Mouse (Mus musculus): ENCODE results near the gene Ptprm. TPM values are rescaled to one million over a fixed set of nuclear protein-coding genes. Genes with fewer than 3 reads are reported as not detected.

Gene Ptprm
- polyA plus RNA-seq, 1 experiment from 2014 or later, result 31.4 TPM

DNA sequence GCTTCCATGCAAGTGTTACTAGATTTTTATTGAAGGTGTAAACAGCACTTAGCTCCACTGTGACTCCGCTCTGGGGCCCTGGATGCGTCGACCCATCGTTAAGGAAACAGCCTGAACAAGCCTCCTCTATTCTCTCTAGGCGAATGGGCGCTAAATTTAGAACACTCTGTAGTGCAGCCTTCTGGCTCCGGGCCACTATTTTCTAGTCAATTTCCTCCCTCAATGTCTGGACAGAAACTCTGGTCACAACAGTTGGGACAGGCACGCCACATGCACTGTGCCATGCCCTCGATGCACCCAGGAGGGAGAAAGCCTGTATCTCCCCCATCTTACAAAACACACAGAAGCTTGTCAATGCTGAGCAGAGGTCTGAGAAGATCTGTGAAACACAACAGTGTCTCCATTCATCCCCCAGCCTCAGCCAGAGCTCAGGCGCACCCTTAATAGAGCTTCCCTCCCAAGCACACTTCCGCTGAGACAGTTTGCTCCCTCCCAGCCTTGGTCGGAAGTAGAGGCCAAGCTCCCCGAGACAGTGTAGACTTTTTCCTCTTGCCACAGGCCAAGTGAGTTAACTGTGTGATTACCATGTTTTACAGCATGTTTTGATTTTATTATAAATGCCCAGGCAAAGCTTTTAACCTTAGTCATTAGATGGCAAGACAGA lies 220.7 kb downstream of the Ptprm start:
- 46% methylated on average over 13 of the region's 13 CpGs for WGBS
- H3K4me2 ChIP-seq (replicated peaks), result no peak overlapping the region
- peaks cover 9% of the 10 kb centered on the region; the same call in 1 of the 2 replicates for H3K4me1 ChIP-seq (replicated peaks; ENCODE audit: control insufficient read depth, insufficient read depth, low read length)
- no peaks in the 10 kb centered on the region for H3K27me3 ChIP-seq (ENCODE audit: control insufficient read depth, insufficient read depth, low read length)
- H3K4me3 ChIP-seq (replicated peaks; ENCODE audit: low read length), result no peak overlapping the region
- ATAC-seq (ENCODE audit: low FRiP score) (peak; percentile 79; the same call in 1 of the 2 replicates), DNase-seq (ENCODE audit: low spot score) (peak; percentile 45)
- no peaks in the 10 kb centered on the region for H3K36me3 ChIP-seq (replicated peaks; ENCODE audit: control insufficient read depth, insufficient read depth)
- H3K27ac ChIP-seq, result peak overlapping the region; percentile 38; the same call in 1 of the 2 replicates
- H3K9me3 ChIP-seq (ENCODE audit: control insufficient read depth, low read length), result no peaks in the 10 kb centered on the region
- H3K9ac ChIP-seq, result no peak overlapping the region

DNA sequence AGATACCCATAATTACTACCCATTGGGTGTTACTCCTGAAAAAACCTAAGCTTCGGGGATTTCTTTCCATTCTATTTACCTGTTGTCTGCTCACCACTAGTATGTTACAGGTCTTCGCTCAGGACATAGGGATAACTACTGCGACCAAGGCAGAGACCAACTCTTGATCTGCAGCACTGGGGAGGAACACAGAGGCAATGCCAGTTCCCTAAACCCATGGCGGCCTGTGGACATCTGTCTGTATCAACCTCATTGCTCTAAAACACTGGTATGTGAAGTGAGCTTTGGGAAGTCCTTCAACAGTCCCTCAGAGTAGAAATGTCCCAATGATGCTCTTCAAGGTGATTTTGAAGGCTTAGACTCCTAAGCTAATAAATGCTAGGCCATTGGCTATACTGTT lies 221.2 kb downstream of the Ptprm start:
- no peak overlapping the region for H3K9ac ChIP-seq
- no peak overlapping the region for H3K4me2 ChIP-seq (replicated peaks)
- peaks cover 9% of the 10 kb centered on the region; the same call in 1 of the 2 replicates for H3K4me1 ChIP-seq (replicated peaks; ENCODE audit: control insufficient read depth, insufficient read depth, low read length)
- no peak overlapping the region for H3K4me3 ChIP-seq (replicated peaks; ENCODE audit: low read length)
- no peaks in the 10 kb centered on the region for H3K36me3 ChIP-seq (replicated peaks; ENCODE audit: control insufficient read depth, insufficient read depth)
- H3K27me3 ChIP-seq (ENCODE audit: control insufficient read depth, insufficient read depth, low read length), result no peaks in the 10 kb centered on the region
- no peak for DNase-seq (ENCODE audit: low spot score)
- no peak for ATAC-seq (ENCODE audit: low FRiP score)
- 98% methylated on average over 4 of the region's 4 CpGs for WGBS
- H3K9me3 ChIP-seq (ENCODE audit: control insufficient read depth, low read length), result no peaks in the 10 kb centered on the region
- H3K27ac ChIP-seq, result no peak overlapping the region

DNA sequence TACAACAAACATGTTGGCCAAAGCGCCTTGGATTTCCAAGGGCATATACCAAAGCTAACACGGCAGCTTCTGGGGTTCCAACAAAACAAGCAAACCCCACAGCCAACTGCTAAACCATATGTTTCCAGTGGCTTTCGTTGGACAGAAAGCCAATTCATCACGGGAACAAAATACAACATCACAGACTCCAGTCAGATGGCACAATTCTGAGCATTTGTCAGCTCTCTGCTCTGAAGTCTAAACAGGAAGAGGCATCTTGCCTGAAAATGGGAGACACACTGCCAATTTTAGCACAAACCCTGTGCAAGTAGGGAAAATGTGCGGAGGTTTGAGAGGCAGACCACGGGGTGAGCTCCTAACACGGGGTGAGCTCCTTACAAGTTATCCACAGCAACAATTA lies 226.7 kb downstream of the Ptprm start:
- DNase-seq (ENCODE audit: low spot score) (no peak), ATAC-seq (ENCODE audit: low FRiP score) (no peak)
- no peak overlapping the region for H3K9ac ChIP-seq
- no peak overlapping the region for H3K27ac ChIP-seq
- no peak overlapping the region for H3K4me2 ChIP-seq (replicated peaks)
- H3K4me1 ChIP-seq (replicated peaks; ENCODE audit: control insufficient read depth, insufficient read depth, low read length), result no peaks in the 10 kb centered on the region
- H3K9me3 ChIP-seq (ENCODE audit: control insufficient read depth, low read length), result no peaks in the 10 kb centered on the region
- WGBS, result 69% methylated on average over 7 of the region's 7 CpGs
- no peak overlapping the region for H3K4me3 ChIP-seq (replicated peaks; ENCODE audit: low read length)
- H3K27me3 ChIP-seq (ENCODE audit: control insufficient read depth, insufficient read depth, low read length), result no peaks in the 10 kb centered on the region
- H3K36me3 ChIP-seq (replicated peaks; ENCODE audit: control insufficient read depth, insufficient read depth), result no peaks in the 10 kb centered on the region

DNA sequence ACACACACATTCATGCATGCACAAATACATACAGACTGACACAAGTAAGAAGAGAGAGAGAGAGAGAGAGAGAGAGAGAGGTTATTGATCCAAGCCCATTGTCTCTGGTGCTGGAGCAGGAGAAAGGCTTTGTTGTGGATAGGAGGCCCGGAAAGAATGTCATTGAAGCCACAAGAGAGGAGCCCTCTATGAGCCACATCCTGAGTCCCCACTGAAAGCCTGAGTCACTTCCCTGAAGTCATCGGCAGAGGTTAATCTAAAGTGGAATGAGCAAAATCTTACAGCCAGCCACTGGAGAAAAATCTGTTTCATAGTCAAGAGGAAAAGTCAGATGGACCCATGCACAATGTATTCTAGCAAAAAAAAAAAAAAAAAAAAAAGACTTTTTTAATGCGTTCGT lies 228.7 kb downstream of the Ptprm start:
- no peak for ATAC-seq (ENCODE audit: low FRiP score)
- Histone ChIP-seq H3K4me2 (replicated peaks) (no peak overlapping the region), H3K27ac (no peak overlapping the region), H3K9ac (no peak overlapping the region), H3K9me3 (ENCODE audit: control insufficient read depth, low read length) (no peaks in the 10 kb centered on the region), H3K4me3 (replicated peaks; ENCODE audit: low read length) (no peak overlapping the region), H3K36me3 (replicated peaks; ENCODE audit: control insufficient read depth, insufficient read depth) (no peaks in the 10 kb centered on the region), H3K4me1 (replicated peaks; ENCODE audit: control insufficient read depth, insufficient read depth, low read length) (no peaks in the 10 kb centered on the region), H3K27me3 (ENCODE audit: control insufficient read depth, insufficient read depth, low read length) (no peaks in the 10 kb centered on the region)
- 60% methylated on average over 4 of the region's 4 CpGs for WGBS
- no peak for DNase-seq (ENCODE audit: low spot score)

DNA sequence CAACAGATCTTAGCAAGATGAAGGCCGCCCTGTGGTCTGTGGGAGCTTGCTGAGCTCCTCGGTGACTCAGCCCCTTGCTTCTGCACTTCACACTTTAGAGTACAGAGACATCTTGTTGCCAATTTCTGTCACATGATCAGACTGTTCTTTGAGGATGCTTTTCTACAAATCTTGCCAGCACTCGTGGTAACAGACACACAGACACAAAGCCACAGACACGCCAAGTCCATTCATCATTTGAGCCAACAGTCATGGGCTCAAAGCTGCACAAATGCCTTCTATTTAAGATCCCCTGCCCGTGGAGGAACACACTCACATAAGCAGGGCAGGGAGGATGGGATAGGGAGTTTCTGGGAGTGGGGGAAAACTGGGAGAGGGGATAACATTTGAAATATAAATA lies 230.0 kb downstream of the Ptprm start:
- 51% methylated on average over 5 of the region's 5 CpGs for WGBS
- H3K4me1 ChIP-seq (replicated peaks; ENCODE audit: control insufficient read depth, insufficient read depth, low read length), result no peaks in the 10 kb centered on the region; the same call in 1 of the 2 replicates
- H3K36me3 ChIP-seq (replicated peaks; ENCODE audit: control insufficient read depth, insufficient read depth), result no peaks in the 10 kb centered on the region
- H3K4me3 ChIP-seq (replicated peaks; ENCODE audit: low read length), result no peak overlapping the region
- no peaks in the 10 kb centered on the region for H3K27me3 ChIP-seq (ENCODE audit: control insufficient read depth, insufficient read depth, low read length)
- no peak overlapping the region for H3K9ac ChIP-seq
- no peak overlapping the region for H3K27ac ChIP-seq
- DNase-seq (ENCODE audit: low spot score) (peak; percentile 45), ATAC-seq (ENCODE audit: low FRiP score) (0 out of 2 replicates have a peak, but pooled peaks have one; percentile 41)
- H3K4me2 ChIP-seq (replicated peaks), result no peak overlapping the region
- H3K9me3 ChIP-seq (ENCODE audit: control insufficient read depth, low read length), result no peaks in the 10 kb centered on the region

DNA sequence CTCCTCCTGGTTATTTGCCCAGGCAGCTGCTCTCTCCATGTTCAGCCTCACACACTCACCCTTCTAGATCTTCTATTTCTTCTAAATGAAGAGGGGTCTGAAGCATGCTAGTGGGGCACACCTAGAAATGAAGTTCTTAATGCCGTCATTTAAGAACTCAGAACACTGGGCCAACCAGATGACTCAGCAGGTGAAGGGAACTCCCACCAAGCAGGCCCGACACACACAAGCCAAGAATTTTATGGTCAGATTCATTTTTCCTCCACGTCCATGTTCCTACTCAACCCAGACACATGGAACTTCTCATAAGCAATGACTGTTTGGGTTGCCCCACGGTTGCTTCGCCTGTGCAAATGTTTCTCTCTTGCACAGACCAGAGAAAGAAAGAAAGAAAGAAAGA lies 230.5 kb downstream of the Ptprm start:
- H3K27ac ChIP-seq, result no peak overlapping the region
- no peaks in the 10 kb centered on the region for H3K27me3 ChIP-seq (ENCODE audit: control insufficient read depth, insufficient read depth, low read length)
- ATAC-seq (ENCODE audit: low FRiP score) (no peak), DNase-seq (ENCODE audit: low spot score) (no peak)
- WGBS, result 83% methylated on average over 5 of the region's 5 CpGs
- no peaks in the 10 kb centered on the region for H3K9me3 ChIP-seq (ENCODE audit: control insufficient read depth, low read length)
- H3K36me3 ChIP-seq (replicated peaks; ENCODE audit: control insufficient read depth, insufficient read depth), result no peaks in the 10 kb centered on the region
- H3K4me3 ChIP-seq (replicated peaks; ENCODE audit: low read length), result no peak overlapping the region
- no peak overlapping the region for H3K9ac ChIP-seq
- H3K4me2 ChIP-seq (replicated peaks), result no peak overlapping the region
- peaks cover 3% of the 10 kb centered on the region; the same call in 1 of the 2 replicates for H3K4me1 ChIP-seq (replicated peaks; ENCODE audit: control insufficient read depth, insufficient read depth, low read length)

DNA sequence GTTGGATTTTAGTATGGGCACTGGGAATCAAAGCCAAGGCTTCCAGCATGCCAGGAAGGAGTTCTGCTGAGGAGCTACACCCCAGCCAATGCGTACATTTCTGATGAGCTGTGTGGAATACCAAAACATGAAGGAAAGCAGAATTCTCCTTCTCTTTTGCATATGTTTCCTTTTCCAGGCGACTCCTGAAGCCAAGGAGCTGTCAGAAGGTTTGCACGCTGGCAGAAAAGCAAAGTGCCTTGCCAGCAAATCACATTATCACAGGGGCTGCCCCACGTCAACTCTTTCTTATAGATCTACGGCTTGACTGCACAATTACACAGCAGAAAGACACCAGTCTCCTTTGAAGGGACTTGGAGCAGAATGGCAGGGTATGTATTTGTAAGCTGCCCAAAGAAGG lies 233.4 kb downstream of the Ptprm start:
- H3K4me2 ChIP-seq (replicated peaks), result no peak overlapping the region
- H3K9me3 ChIP-seq (ENCODE audit: control insufficient read depth, low read length), result no peaks in the 10 kb centered on the region
- ATAC-seq (ENCODE audit: low FRiP score) (no peak), DNase-seq (ENCODE audit: low spot score) (no peak)
- no peaks in the 10 kb centered on the region for H3K36me3 ChIP-seq (replicated peaks; ENCODE audit: control insufficient read depth, insufficient read depth)
- no peaks in the 10 kb centered on the region for H3K27me3 ChIP-seq (ENCODE audit: control insufficient read depth, insufficient read depth, low read length)
- H3K9ac ChIP-seq, result no peak overlapping the region
- no peak overlapping the region for H3K4me3 ChIP-seq (replicated peaks; ENCODE audit: low read length)
- H3K27ac ChIP-seq, result no peak overlapping the region
- peaks cover 4% of the 10 kb centered on the region; the same call in 1 of the 2 replicates for H3K4me1 ChIP-seq (replicated peaks; ENCODE audit: control insufficient read depth, insufficient read depth, low read length)
- 60% methylated on average over 5 of the region's 5 CpGs for WGBS

DNA sequence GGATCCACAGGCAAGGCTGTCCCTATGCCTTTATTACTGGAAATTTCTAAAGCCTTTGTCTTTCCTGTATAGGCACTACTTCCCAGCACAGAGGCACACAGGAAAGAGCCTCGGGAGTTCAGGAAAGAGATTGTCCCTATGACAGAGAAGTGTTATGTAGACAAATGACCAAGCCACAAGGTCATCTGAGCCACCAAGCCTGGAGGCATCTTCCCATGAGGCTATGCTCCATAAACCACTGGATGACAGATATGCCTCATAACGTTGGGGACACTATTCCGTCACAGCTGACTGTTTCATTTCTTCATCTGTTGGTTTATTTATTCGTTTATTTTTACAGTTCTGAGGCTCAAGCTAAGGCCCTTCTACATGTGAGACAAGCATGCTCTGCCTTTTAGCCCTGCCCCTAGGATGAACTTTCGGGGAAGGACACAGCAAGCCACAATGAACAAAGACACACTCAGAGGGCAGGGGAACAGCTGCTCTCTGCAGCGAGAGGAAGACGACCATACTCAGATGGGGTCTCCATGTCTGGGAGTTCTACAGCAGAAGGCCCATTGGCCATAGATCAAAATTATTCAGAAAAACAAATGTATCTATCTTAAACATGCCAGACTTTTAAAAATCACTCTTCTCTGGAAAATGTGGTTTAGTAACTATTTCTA lies 235.4 kb downstream of the Ptprm start:
- H3K27me3 ChIP-seq (ENCODE audit: control insufficient read depth, insufficient read depth, low read length), result no peaks in the 10 kb centered on the region
- H3K4me1 ChIP-seq (replicated peaks; ENCODE audit: control insufficient read depth, insufficient read depth, low read length), result peaks cover 4% of the 10 kb centered on the region; the same call in 1 of the 2 replicates
- WGBS, result 42% methylated on average over 7 of the region's 7 CpGs
- H3K4me3 ChIP-seq (replicated peaks; ENCODE audit: low read length), result no peak overlapping the region
- H3K27ac ChIP-seq, result 0 out of 2 replicates have a peak overlapping the region, but pooled peaks have one; percentile 46
- H3K36me3 ChIP-seq (replicated peaks; ENCODE audit: control insufficient read depth, insufficient read depth), result no peaks in the 10 kb centered on the region
- H3K4me2 ChIP-seq (replicated peaks), result no peak overlapping the region
- H3K9me3 ChIP-seq (ENCODE audit: control insufficient read depth, low read length), result no peaks in the 10 kb centered on the region
- ATAC-seq (ENCODE audit: low FRiP score) (no peak), DNase-seq (ENCODE audit: low spot score) (no peak)
- H3K9ac ChIP-seq, result no peak overlapping the region

DNA sequence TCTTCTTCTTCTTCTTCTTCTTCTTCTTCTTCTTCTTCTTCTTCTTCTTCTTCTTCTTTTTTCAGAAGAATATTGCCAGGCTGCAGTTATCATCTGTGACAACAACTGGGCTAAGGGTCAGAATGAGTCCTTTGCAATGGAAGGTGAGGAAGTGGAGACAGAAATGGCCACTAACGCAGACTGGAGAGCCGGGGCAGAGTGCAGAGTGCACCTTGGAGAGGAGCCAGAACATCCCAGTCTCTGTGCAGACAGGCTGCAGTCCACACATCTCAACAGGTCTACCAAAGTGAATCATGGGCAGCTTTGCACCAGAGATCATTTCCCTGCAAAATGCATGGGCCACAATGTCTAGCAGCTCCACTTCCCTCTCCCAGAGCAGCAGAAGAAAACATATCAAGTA lies 239.4 kb downstream of the Ptprm start:
- Histone ChIP-seq H3K36me3 (replicated peaks; ENCODE audit: control insufficient read depth, insufficient read depth) (no peaks in the 10 kb centered on the region), H3K4me1 (replicated peaks; ENCODE audit: control insufficient read depth, insufficient read depth, low read length) (peaks cover 4% of the 10 kb centered on the region; the same call in 1 of the 2 replicates), H3K9me3 (ENCODE audit: control insufficient read depth, low read length) (no peaks in the 10 kb centered on the region), H3K27ac (no peak overlapping the region), H3K9ac (no peak overlapping the region), H3K27me3 (ENCODE audit: control insufficient read depth, insufficient read depth, low read length) (no peaks in the 10 kb centered on the region), H3K4me2 (replicated peaks) (no peak overlapping the region), H3K4me3 (replicated peaks; ENCODE audit: low read length) (no peak overlapping the region)
- DNase-seq (ENCODE audit: low spot score) (no peak), ATAC-seq (ENCODE audit: low FRiP score) (no peak)
- WGBS, result 73% methylated on average over 2 of the region's 2 CpGs
